Mouse (Mus musculus): ENCODE measurements around the gene Zeb2.

Zeb2 gene

DNA sequence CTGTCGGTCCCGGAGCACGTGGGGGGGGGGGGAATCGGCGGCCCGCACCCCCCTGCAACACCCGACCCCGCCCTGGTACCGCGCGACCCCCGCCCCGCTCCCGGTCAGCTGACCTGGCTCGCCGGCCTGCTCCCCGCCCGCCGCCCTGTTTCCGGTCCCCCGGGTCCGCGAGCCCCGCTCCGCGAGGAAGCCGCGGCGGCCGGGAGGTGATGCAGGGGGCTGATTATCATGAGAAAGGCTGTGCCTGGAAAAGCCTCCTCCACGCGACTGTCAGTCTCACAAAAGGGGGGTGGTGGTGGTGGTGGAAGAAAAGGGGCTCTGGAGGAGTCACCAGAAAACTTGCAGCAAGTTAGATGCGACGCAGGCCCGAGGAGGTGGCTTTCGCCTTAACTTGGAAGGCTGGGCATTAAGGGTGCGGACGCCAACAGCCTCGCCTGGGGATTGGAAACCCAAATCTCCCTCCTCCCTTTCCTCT is at the start of gene Zeb2:
TSS of gene Zeb2 (minus strand) at position 309 of the 475 bp plus-strand sequence.
- DNase-seq (ENCODE audit: low spot score): peak; percentile 78

GRCm38 (mm10) chr2:45158785-45159184 is 41.6 kb upstream of the Zeb2 start:
- DNase-seq (ENCODE audit: low spot score): no peak

DNA sequence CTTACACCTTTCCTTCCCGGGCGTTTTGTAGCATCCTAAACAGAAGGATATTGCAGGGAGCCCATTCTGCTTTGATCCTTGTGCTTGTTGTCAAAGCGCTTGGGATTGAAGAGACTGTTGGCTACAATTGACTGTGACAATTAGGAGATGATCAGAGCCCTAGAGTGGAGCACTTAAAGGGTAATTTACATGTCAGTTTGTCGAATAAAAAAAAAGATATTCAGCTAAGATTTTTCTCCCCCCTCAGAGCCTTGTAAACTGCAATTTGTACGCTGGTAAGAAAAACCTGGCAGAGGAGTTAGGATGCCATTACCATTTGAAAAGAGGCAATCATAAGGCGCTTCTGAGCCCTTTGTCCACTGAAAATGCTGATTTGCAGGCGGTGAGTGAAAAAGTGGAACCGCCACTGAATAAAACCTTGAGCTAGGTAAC is 41.2 kb upstream of the Zeb2 start:
- no peak for DNase-seq (ENCODE audit: low spot score)

DNA sequence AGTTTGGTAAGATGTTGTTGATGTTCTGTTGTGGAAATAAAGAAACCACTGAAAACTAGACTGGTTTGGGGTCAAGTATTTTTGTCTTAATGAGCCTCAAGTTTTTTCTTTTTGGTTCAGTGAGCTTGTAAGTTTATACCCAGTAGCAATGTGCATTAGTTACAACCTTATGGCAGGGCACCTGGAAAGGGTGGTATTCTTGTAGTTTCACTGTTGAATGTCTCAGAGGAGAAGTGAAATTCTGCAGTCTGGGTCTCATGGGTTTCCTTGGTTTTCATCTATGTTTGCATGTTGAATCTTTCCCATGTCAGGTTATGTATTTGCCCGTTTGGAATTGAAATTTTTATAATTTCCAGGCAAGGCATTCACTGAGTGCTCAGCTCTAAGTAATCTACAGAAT is 36.1 kb upstream of the Zeb2 start:
- DNase-seq (ENCODE audit: low spot score): no peak

DNA sequence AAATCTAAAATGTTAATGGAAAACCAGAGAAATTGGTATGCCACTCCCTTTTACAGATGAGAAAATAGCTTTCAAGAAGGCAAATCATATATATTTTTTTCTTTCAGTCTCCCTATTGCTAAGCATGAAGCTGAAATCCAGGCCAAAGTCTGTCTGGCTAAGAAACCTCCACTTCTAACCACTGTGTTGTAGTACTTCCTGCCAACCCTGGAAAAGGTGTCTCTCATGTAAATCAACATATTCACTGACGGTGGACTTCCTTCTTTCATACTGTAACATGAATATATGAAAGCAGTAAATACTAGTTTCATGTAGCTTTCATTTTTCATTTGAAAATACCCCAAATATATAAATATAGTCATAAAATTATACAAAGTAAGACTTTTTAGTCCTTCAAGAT is 26.0 kb upstream of the Zeb2 start:
- no peak for DNase-seq (ENCODE audit: low spot score)

DNA sequence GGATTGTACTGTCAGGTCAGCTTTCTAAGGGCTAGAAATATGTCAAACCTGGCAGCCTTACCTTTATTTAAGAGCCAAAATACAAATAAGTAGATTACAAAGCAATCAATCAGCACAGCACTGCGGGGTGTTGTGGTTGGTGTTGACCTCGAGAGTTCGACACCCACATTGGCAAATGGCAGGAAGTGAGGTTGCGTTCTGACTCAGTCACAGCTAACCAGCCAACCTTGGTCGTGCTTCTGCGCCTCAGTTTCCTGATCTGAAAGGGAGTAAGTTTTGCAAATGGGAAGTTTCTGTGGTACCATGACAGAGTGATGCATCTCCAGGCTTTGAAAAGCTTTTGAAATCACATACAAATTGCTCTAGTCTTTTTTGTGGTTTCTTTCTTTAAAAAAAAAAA is 21.7 kb upstream of the Zeb2 start:
- no peak for DNase-seq (ENCODE audit: low spot score)

GRCm38 (mm10) chr2:45136783-45137182 is 19.6 kb upstream of the Zeb2 start:
- no peak for DNase-seq (ENCODE audit: low spot score)

- no peak for DNase-seq (ENCODE audit: low spot score)
These were observed 16.0 kb upstream of the Zeb2 start for GRCm38 (mm10) chr2:45133225-45133624.

DNA sequence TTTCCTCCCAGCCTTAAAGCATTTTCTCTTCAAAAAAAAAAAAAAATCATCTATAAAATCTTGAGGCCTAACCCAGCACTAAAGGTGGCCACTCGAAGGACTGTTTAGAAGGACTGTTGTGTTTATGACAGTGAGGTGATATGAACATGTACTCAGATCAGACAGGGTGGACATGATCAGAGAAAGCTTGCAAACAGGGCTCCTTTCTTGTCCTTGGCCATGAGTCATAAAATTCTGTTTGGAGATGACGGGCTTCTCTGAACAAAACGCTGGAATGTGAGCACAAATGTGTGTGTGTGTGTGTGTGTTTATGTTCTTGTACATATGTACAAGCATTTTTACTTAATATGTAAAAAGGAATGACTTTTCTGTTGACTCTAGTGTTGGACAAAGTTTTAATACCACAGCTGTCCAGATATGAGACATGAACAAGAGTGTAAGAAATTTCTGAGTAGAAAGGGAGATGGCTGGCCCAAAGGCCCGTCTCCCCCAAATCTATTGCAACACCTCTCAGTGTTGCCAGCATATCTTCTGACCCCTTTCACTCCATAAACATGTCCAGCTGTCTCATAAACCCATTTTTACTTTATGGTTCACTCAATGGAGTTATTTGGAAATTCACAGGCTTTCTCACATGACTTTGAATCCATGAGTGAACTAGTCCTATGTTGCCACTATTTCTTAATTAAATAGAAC is 13.4 kb upstream of the Zeb2 start:
- DNase-seq (ENCODE audit: low spot score): no peak

GRCm38 (mm10) chr2:45129556-45129955 is 12.4 kb upstream of the Zeb2 start:
- DNase-seq (ENCODE audit: low spot score): no peak

- DNase-seq (ENCODE audit: low spot score): no peak
These were observed 11.5 kb upstream of the Zeb2 start for GRCm38 (mm10) chr2:45128696-45129095.

GRCm38 (mm10) chr2:45126401-45126800 is 9.2 kb upstream of the Zeb2 start:
- no peak for DNase-seq (ENCODE audit: low spot score)

GRCm38 (mm10) chr2:45125181-45125580 is 8.0 kb upstream of the Zeb2 start:
- DNase-seq (ENCODE audit: low spot score): no peak

GRCm38 (mm10) chr2:45123490-45123889 is 6.3 kb upstream of the Zeb2 start:
- DNase-seq (ENCODE audit: low spot score): no peak

- no peak for DNase-seq (ENCODE audit: low spot score)
These were observed 926 bp upstream of the Zeb2 start for GRCm38 (mm10) chr2:45118121-45118520.

DNA sequence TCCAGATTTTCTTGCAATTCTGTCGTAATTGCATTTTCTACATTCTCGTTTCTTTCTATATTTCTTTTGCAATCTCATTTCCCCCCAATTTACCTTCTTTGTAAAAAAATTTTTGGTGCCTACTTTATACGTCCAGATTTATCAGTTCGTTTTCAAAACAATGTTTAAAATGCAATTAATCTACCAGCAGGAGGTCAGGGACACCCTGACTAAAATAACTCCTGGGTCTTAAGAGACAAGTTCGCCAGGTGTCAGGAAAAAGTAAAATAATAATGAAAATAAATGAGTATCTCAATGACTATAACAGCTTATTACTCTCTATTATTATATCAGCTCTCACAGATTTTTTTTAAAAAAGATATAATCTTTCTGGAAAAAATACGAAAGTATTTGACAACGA is 397 bp upstream of the Zeb2 start:
- no peak for DNase-seq (ENCODE audit: low spot score)

GRCm38 (mm10) chr2:45116531-45117024 is 617 bp downstream of the Zeb2 start:
- peak; percentile 27 for DNase-seq (ENCODE audit: low spot score)

- DNase-seq (ENCODE audit: low spot score): peak; percentile 35
These were observed 1.3 kb downstream of the Zeb2 start for GRCm38 (mm10) chr2:45115720-45116495.

GRCm38 (mm10) chr2:45115211-45115610 is 2.0 kb downstream of the Zeb2 start:
- DNase-seq (ENCODE audit: low spot score): no peak

DNA sequence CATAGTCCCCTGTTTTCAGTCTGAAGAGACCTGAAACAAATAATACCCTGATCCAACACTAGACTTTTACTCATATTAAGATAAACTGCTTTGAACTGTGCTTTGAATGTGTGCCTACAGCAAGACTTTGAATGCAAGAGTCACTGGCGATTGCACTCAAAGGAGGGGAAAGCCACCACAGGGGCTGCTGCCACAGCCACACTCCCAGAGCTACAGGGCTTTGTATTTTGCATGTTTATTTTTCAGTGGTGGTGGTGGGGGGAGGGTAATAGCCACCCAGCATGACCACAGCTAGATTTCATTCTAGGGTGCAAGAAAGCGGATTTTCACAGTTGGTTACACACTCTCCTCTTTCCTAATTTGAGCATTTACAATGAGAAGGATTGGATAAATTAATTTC is 2.6 kb downstream of the Zeb2 start:
- no peak for DNase-seq (ENCODE audit: low spot score)

GRCm38 (mm10) chr2:45113912-45114311 is 3.3 kb downstream of the Zeb2 start:
- DNase-seq (ENCODE audit: low spot score): no peak

DNA sequence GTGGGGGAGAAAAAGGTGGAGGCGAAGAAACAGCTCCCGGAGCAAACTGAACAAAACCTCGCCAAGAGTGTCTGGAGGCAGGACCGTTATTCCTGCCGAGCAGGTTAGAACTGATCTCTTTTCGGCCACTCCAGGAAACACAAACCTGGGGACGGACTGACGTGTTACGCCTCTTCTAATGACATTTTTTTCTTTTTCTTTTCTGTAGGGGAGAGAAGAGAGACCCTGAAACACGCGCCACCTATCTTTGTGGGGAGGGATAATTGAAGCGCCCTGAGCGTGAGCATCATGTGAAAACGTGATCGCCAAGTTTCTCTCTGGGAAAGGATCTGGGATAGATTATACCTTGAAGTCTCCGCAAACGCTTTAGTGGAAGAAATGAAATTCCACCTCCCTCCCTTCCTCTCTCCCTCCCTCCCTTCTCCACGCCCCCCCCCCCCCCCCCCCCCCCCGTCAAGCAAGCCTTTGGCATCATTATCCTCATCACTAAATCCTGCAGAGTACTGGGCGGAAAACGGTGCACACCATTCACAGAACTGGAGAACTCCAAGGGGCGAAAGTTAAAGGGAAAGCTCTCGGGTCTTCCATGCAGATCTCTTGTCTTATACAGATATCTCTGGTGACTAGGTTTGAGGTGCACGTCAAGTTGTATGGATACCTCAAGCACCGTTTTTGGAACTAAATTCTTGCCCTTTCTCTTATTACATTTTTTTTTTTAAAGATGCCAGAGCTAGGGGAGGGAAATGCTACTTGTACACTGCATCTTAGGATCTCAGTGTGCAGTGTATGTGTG is 4.1 kb downstream of the Zeb2 start:
- DNase-seq (ENCODE audit: low spot score): peak; percentile 46
